Mouse (Mus musculus): Measurements from ENCODE around the gene Nt5c3b. TPM values are rescaled to one million over a fixed set of nuclear protein-coding genes. Genes with fewer than 3 reads are reported as not detected.

The Nt5c3b gene
- total RNA-seq, 2 experiments from 2014 or later = 56.9 to 62.8 TPM

GRCm38 (mm10) chr11:100399320-100399719 lies 42.3 kb downstream of the Nt5c3b start:
- DNase-seq = no peak

- no peak for DNase-seq
Observed at GRCm38 (mm10) chr11:100398517-100398916, 43.1 kb downstream of the Nt5c3b start.

GRCm38 (mm10) chr11:100397600-100398389 lies 43.8 kb downstream of the Nt5c3b start, which contains the start of gene Jup:
Gene Jup, minus strand, starts transcription at chr11:100397763.
- DNase-seq = peak; percentile 99

GRCm38 (mm10) chr11:100396886-100397599 lies 44.6 kb downstream of the Nt5c3b start:
- peak; percentile 21 to 36 for DNase-seq

GRCm38 (mm10) chr11:100395861-100396631 lies 45.6 kb downstream of the Nt5c3b start:
- no peak for DNase-seq

DNA sequence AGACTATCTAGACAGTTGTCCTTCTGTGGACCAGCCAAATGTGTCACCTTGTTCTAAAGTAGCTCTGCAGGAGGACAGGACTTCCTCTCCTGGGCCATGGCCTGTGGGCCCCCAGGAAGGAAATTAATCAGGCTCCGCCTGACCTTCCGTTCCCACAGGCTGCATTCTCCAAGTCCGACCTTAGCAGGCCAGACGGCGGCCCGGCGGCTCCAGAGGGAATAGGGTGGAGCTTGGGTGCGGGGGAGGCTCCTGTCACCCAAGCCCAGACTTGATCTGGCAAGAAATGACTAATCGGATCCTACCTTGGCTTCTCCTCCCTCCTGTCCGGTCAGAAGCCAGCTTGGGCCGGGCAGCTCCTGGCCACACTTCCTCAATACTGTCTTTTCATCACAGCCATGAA lies 46.4 kb downstream of the Nt5c3b start:
- no peak for DNase-seq

GRCm38 (mm10) chr11:100394353-100395074 lies 47.1 kb downstream of the Nt5c3b start:
- DNase-seq = no peak

DNA sequence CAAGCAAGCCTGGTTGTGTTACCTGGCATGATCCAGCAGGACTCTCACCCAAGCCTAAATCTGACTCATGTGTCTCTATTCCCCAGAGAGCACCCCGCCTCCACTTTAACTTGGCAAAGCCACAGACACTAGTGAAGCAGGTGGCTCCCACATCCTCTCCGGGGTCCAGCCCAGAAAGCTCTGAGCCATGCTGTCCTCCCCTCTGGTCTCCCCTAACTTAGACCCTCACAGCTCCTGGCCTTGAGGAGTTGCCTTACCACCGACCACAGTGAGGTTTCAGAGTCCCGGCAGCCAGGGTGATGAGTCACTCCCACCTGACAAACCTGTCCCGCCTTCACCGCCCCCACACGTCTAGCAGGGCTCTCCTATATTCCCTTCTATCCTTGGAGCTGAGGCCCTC lies 47.9 kb downstream of the Nt5c3b start:
- no peak for DNase-seq

- DNase-seq = no peak
Observed at GRCm38 (mm10) chr11:100392958-100393357, 48.6 kb downstream of the Nt5c3b start.

DNA sequence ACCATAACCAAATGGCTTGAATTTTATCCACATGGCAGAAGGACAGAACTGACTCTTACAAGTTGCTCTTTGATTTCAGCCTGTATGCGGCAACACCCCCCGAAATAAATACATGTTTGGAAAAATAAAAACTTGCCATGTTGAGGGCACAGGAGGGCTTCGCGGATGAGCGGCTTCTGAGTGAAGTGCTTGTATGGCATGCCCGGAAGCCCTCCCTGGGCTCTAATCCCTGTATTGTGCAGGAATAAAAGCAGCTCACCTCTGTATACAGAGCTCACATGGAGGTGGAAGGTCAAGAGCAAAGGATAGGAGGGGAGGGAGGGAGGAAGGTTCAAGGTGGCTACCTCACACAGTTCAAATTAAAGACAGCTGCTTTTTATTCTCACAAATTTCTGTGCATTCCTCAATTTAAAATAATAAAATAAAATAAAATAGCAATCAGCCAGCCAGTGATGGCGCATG lies 49.7 kb downstream of the Nt5c3b start:
- no peak for DNase-seq

- DNase-seq = no peak
Observed at GRCm38 (mm10) chr11:100391081-100391883, 50.3 kb downstream of the Nt5c3b start.

- no peak for DNase-seq
Observed at GRCm38 (mm10) chr11:100389931-100390445, 51.6 kb downstream of the Nt5c3b start.

DNA sequence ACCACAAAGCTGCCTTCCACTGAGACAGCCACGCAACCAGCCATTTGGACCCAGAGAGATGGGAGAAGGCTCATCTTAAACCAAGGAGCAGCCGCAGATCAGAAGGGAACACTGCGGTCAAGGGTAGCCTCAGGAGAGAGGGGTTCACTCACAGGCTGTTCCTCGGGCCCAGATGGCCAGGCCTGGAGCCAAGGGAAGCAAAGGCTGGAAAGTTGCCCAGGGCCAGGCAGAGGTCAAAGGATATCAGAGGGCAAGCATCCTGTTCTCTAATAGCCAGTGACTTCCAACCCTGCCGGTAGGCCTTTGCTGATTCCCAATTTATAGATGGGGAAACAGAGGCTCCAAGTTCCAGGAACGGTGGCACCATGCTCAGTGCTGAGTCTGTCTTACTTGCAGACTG lies 53.0 kb downstream of the Nt5c3b start:
- no peak for DNase-seq

GRCm38 (mm10) chr11:100387589-100388375 lies 53.8 kb downstream of the Nt5c3b start:
- DNase-seq = no peak

DNA sequence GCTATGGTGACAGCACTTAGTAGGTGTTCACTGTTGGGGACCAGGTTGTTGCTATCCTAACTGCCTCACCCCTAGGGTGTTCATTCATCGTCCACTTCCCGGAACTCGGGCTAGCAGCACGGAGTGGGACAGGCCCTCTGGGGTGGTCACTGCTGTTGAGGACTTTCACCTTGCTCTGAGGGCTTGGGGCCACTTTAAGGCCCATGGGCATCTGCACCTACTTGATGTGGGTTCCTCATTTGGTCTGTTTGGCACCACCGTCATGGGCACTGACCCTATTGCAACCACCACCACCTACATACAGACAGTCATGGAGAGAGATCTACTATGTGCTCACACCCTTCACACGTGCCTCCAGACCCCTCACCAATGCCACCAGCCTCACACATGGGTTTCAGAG lies 54.5 kb downstream of the Nt5c3b start:
- no peak for DNase-seq

DNA sequence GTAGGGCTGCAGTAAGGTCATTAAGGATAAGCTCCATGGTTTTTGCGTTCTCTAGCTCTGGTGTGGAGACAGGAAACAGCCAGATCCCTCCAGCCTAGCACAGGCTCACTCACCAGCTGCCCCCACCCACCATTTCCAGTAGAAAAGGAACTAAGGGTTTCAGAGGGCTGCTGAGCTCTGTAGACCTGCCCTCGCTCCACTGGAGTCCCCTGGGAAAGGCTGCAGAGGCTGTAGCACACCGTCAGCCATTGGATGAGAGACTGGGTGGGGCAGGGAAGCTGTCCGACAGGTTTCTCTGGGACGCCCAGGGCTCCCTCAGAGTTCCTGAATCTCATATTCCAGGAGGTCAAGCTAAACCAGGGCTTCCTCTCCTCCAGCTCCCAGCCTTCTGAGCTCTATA lies 55.0 kb downstream of the Nt5c3b start:
- DNase-seq = no peak

DNA sequence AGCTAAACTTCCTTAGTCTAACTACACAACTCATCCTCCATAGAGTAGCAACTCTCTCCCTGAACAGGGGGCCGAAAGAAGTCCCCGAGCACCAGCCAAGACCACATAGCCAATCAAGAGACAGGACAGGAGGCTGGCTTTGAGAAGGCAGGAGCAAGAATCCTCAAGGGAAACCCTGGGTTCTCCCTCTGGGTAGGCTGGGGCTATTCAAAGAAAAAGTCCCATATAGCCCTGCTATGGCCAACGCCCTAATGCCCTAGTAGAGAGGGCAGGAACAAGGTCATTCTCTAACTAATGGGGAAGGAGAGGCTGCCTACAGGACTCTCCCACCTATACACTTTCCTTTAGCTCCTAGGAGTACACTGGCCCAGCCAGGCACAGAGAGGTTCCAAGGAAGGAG lies 56.6 kb downstream of the Nt5c3b start:
- no peak for DNase-seq

GRCm38 (mm10) chr11:100382682-100383081 lies 58.9 kb downstream of the Nt5c3b start:
- no peak for DNase-seq

DNA sequence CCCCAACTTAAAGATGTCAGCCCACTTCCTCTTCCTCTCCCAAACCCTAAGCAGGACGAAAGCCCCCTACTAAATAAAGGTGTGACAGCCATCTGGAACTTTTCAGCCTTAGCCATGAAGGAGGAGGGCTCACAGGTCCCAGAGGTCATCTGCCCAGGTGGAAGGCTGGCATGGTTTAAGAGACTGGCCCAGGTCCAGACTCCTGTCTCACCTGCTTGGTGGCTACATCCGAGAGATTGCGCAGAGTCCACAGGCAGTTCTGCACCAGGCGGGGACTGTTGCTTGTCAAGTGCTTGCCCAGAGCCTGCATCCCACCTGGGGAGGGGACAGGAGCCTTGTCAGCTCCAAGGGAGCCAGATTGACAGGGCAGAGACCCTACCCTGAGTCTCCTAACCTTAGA lies 62.3 kb downstream of the Nt5c3b start:
- no peak for DNase-seq

DNA sequence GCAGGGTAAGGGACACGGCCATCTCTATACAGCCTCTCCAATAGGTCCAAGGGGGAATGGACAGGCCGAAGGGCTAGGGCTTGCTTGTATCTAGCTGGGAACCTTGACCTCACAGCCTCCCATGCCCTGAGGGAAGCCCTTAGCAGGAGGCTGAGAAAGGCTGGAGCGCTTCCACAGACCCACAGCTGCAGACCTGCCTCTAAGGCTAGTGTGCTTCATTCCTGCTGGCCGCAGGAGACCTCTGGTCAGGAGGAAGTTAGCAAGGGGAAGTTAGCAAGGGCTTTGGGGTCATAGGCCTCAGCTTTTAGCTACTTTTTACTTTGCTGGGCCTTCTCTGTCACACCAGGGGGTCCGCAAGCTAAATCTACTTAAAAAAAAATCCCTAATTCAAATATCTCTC lies 63.2 kb downstream of the Nt5c3b start:
- no peak for DNase-seq

All from layer of hippocampus, postnatal 36 days (tissue).